Mouse (Mus musculus) embryonic fibroblast, embryonic 13.5 days (primary cell): Measurements from ENCODE around the gene Mgat5.

ENCODE experiments used
- CTCF ChIP-seq: IDR thresholded peaks from 2 replicates; pipeline ENCODE4 v1.5.1; 2011; ENCODE audit warnings: mild to moderate bottlenecking, control low read depth, low read length, moderate library complexity, borderline replicate concordance; ENCODE audit not compliant: insufficient read depth
- POLR2A ChIP-seq: IDR thresholded peaks from 2 replicates; pipeline ENCODE4 v1.6.1; 2011; ENCODE audit warnings: low read depth, mild to moderate bottlenecking, control low read depth, low read length, moderate library complexity

- no peak for TF ChIP-seq POLR2A
- no peak for TF ChIP-seq CTCF
Observed at GRCm38 (mm10) chr1:127221998-127222736, 17.4 kb downstream of the Mgat5 start.
